Mouse (Mus musculus) hindbrain, embryonic 14.5 days (tissue): Measurements from ENCODE around the gene Cxcl16. TPM values are rescaled to one million over a fixed set of nuclear protein-coding genes. Genes with fewer than 3 reads are reported as not detected.

Experiments
- ATAC-seq: fragments of 200-750 bp; cut with Nextera tagmentation; 2 replicates; pipeline ENCODE4 v1.8.0; 2017; ENCODE audit warnings: moderate number of reproducible peaks, mild to moderate bottlenecking, moderate TSS enrichment, moderate library complexity; ENCODE audit not compliant: low FRiP score
- DNase-seq: peaks from one replicate; pipeline ENCODE4 v3.0.0-alpha.2; 2015; ENCODE audit warnings: low spot score
- H3K27ac ChIP-seq: fragments of 300-500 bp; sonication (generic); 2 replicates; pipeline ENCODE4 v1.5.1; 2014; ENCODE audit warnings: mild to moderate bottlenecking, moderate library complexity
- H3K27me3 ChIP-seq: fragments of 300-500 bp; sonication (generic); 2 replicates; pipeline ENCODE4 v1.6.1; 2014; ENCODE audit warnings: mild to moderate bottlenecking, low read length, mixed read lengths; ENCODE audit not compliant: control insufficient read depth, insufficient read depth
- H3K36me3 ChIP-seq: fragments of 300-500 bp; sonication (generic); replicated peaks from 2 replicates; pipeline ENCODE4 v1.6.1; 2014; ENCODE audit not compliant: control insufficient read depth, insufficient read depth
- H3K4me1 ChIP-seq: fragments of 300-500 bp; sonication (generic); replicated peaks from 2 replicates; pipeline ENCODE4 v1.6.1; 2014; ENCODE audit warnings: antibody characterized with exemption, low read length, mixed read lengths; ENCODE audit not compliant: control insufficient read depth, insufficient read depth
- H3K4me2 ChIP-seq: fragments of 300-500 bp; sonication (generic); replicated peaks from 2 replicates; pipeline ENCODE4 v1.6.1; 2014; ENCODE audit warnings: mild to moderate bottlenecking, moderate library complexity
- H3K4me3 ChIP-seq: fragments of 300-500 bp; sonication (generic); replicated peaks from 2 replicates; pipeline ENCODE4 v1.5.1; 2014; ENCODE audit warnings: mild to moderate bottlenecking, low read length
- H3K9ac ChIP-seq: fragments of 300-500 bp; sonication (generic); 2 replicates; pipeline ENCODE4 v1.6.1; 2014
- H3K9me3 ChIP-seq: fragments of 300-500 bp; sonication (generic); 2 replicates; pipeline ENCODE4 v1.6.1; 2016; ENCODE audit warnings: low read length; ENCODE audit not compliant: control insufficient read depth
- WGBS: fragments of 180-500 bp; shearing (Covaris S2); extraction: QIAGEN DNeasy Blood & Tissue Kit; methylation state at CpG from one replicate; pipeline ENCODE4 v1.1.7; 2014; 5-methylcytosine and 5-hydroxymethylcytosine counted together
- polyA plus RNA-seq: library from polyadenylated mRNA; unstranded; fragments of >200 nt; fragmentation: Nextera tagmentation; extraction: Ambion mirVana; gene quantifications from 2 replicates; pipeline ENCODE4 v1.2.1, GENCODE M21; 2014

The Cxcl16 gene
- polyA plus RNA-seq: 7.8 and 10.2 TPM in 2 replicates

- no peak for DNase-seq
- 7% methylated on average over 30 of the region's 30 CpGs for WGBS
- no peaks in the 10 kb centered on the region for H3K9me3 ChIP-seq
- peak within 1 kb of the TSS; percentile 51 for H3K9ac ChIP-seq
- ATAC-seq: no peak
- peak within 1 kb of the TSS; percentile 36 for H3K4me3 ChIP-seq
- H3K36me3 ChIP-seq: peaks cover 5% of the 10 kb centered on the region; the same call in 1 of the 2 replicates
- peaks cover 52% of the 10 kb centered on the region for H3K27me3 ChIP-seq
- H3K4me2 ChIP-seq: peak within 1 kb of the TSS; percentile 64
- no peaks in the 10 kb centered on the region; the same call in 1 of the 2 replicates for H3K4me1 ChIP-seq
- no peak within 1 kb of the TSS for H3K27ac ChIP-seq
Measured at GRCm38 (mm10) chr11:70459601-70460101, at the start of gene Cxcl16. Gene Cxcl16, minus strand, starts transcription at chr11:70459984.

GRCm38 (mm10) chr11:70506962-70507515 lies 47.3 kb upstream of the Cxcl16 start:
- Histone ChIP-seq H3K4me3 (no peak overlapping the region), H3K36me3 (no peaks in the 10 kb centered on the region), H3K27ac (no peak overlapping the region), H3K27me3 (peaks cover 4% of the 10 kb centered on the region), H3K9me3 (no peaks in the 10 kb centered on the region), H3K4me2 (no peak overlapping the region), H3K4me1 (0 out of 2 replicates have a peak, but pooled peaks cover 7% of the 10 kb centered on the region), H3K9ac (no peak overlapping the region)
- no peak for ATAC-seq
- 74% methylated on average over 7 of the region's 7 CpGs for WGBS
- no peak for DNase-seq

- Histone ChIP-seq H3K27me3 (peaks cover 4% of the 10 kb centered on the region), H3K9me3 (no peaks in the 10 kb centered on the region), H3K27ac (no peak overlapping the region), H3K36me3 (no peaks in the 10 kb centered on the region), H3K4me1 (0 out of 2 replicates have a peak, but pooled peaks cover 7% of the 10 kb centered on the region), H3K4me2 (no peak overlapping the region), H3K9ac (no peak overlapping the region), H3K4me3 (no peak overlapping the region)
- DNase-seq: peak; percentile 74
- WGBS: 33% methylated on average over 4 of the region's 4 CpGs
- no peak for ATAC-seq
Measured at GRCm38 (mm10) chr11:70506385-70506784, 46.6 kb upstream of the Cxcl16 start.

GRCm38 (mm10) chr11:70504970-70505369 lies 45.2 kb upstream of the Cxcl16 start, which contains the start of gene Tm4sf5:
Gene Tm4sf5, plus strand, starts transcription at chr11:70505244.
- no peak for DNase-seq
- H3K36me3 ChIP-seq: no peaks in the 10 kb centered on the region
- H3K27me3 ChIP-seq: peaks cover 4% of the 10 kb centered on the region
- 0 out of 2 replicates have a peak, but pooled peaks cover 6% of the 10 kb centered on the region for H3K4me1 ChIP-seq
- no peak within 1 kb of the TSS for H3K4me2 ChIP-seq
- H3K4me3 ChIP-seq: no peak within 1 kb of the TSS
- H3K27ac ChIP-seq: no peak within 1 kb of the TSS
- H3K9ac ChIP-seq: no peak within 1 kb of the TSS
- no peaks in the 10 kb centered on the region for H3K9me3 ChIP-seq
- 84% methylated on average over 9 of the region's 9 CpGs for WGBS
- ATAC-seq: no peak

GRCm38 (mm10) chr11:70502018-70502417 lies 42.2 kb upstream of the Cxcl16 start:
- Histone ChIP-seq H3K27ac (no peak overlapping the region), H3K9me3 (no peaks in the 10 kb centered on the region), H3K27me3 (no peaks in the 10 kb centered on the region; the same call in 1 of the 2 replicates), H3K36me3 (no peaks in the 10 kb centered on the region), H3K4me1 (no peaks in the 10 kb centered on the region), H3K4me3 (no peak overlapping the region), H3K4me2 (no peak overlapping the region), H3K9ac (no peak overlapping the region)
- WGBS: 66% methylated on average over 3 of the region's 3 CpGs
- DNase-seq: no peak
- ATAC-seq: no peak

GRCm38 (mm10) chr11:70500476-70500812 lies 40.7 kb upstream of the Cxcl16 start:
- Histone ChIP-seq H3K4me3 (no peak overlapping the region), H3K36me3 (no peaks in the 10 kb centered on the region), H3K9me3 (no peaks in the 10 kb centered on the region), H3K27ac (no peak overlapping the region), H3K27me3 (no peaks in the 10 kb centered on the region; the same call in 1 of the 2 replicates), H3K9ac (no peak overlapping the region), H3K4me1 (no peaks in the 10 kb centered on the region), H3K4me2 (no peak overlapping the region)
- DNase-seq (no peak), ATAC-seq (no peak)
- 93% methylated on average over 1 of the region's 1 CpGs for WGBS

GRCm38 (mm10) chr11:70499566-70500475 lies 40.0 kb upstream of the Cxcl16 start:
- H3K9ac ChIP-seq: no peak overlapping the region
- no peak overlapping the region for H3K4me2 ChIP-seq
- 72% methylated on average over 14 of the region's 14 CpGs for WGBS
- ATAC-seq (no peak), DNase-seq (no peak)
- no peaks in the 10 kb centered on the region for H3K4me1 ChIP-seq
- H3K27me3 ChIP-seq: no peaks in the 10 kb centered on the region
- H3K9me3 ChIP-seq: no peaks in the 10 kb centered on the region
- H3K27ac ChIP-seq: no peak overlapping the region
- H3K36me3 ChIP-seq: no peaks in the 10 kb centered on the region
- no peak overlapping the region for H3K4me3 ChIP-seq

GRCm38 (mm10) chr11:70489684-70490083 lies 29.9 kb upstream of the Cxcl16 start:
- no peak for ATAC-seq
- Histone ChIP-seq H3K9ac (no peak overlapping the region), H3K36me3 (no peaks in the 10 kb centered on the region)

GRCm38 (mm10) chr11:70489138-70489537 lies 29.4 kb upstream of the Cxcl16 start:
- H3K27me3 ChIP-seq: no peaks in the 10 kb centered on the region
- H3K4me3 ChIP-seq: no peak overlapping the region
- DNase-seq (no peak), ATAC-seq (no peak)
- H3K9ac ChIP-seq: no peak overlapping the region
- H3K4me1 ChIP-seq: no peaks in the 10 kb centered on the region
- no peak overlapping the region for H3K4me2 ChIP-seq
- H3K9me3 ChIP-seq: 0 out of 2 replicates have a peak, but pooled peaks cover 3% of the 10 kb centered on the region
- 90% methylated on average over 3 of the region's 3 CpGs for WGBS
- H3K27ac ChIP-seq: no peak overlapping the region
- H3K36me3 ChIP-seq: no peaks in the 10 kb centered on the region

More at GRCm38 (mm10) chr11:70489684-70490083, 29.9 kb upstream of the Cxcl16 start:
- no peak for DNase-seq
- Histone ChIP-seq H3K27me3 (no peaks in the 10 kb centered on the region), H3K4me1 (no peaks in the 10 kb centered on the region), H3K4me3 (no peak overlapping the region), H3K4me2 (no peak overlapping the region), H3K27ac (no peak overlapping the region), H3K9me3 (0 out of 2 replicates have a peak, but pooled peaks cover 3% of the 10 kb centered on the region)
- WGBS: 92% methylated on average over 6 of the region's 6 CpGs
